Comparison of ENCODE assay signal across 17 mouse cellular contexts in the genomic region with DNA sequence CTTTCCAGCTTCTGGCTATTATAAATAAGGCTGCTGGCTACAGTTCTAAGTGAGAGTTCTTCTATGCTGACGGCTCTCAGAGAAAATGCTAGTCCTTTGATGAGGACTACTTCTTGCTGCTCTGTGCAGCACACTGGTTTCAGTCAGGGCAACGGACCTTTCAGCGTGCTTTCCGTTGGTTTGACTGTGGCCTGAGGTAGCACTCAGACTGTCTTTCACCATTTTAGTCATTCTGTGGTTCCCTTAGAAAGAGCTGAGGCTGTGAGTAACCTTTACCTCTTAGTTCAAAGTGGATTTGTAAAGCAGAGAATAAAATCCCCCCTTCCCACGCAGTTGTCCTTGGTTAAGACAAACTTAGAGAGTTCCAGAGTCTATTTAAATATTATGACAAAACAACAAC.
"Had no signal": no experiment of that assay in that cellular context is flagged by ENCODE, and none has a peak within 500 bp of the region (broad histone marks: within the 10 kb centered on the region; RNA-seq: fewer than 3 reads in every experiment).

No protein-coding gene starts in this region.

- H3K4me1 ChIP-seq: neural tube, embryonic 12.5 days; neural tube, embryonic 13.5 days; neural tube, embryonic 15.5 days; stomach, embryonic 15.5 days had no signal

- DNase-seq: retina, postnatal 1 day; right cerebral cortex, adult 18-20 months; right cerebral cortex, postnatal 14 days; right cerebral cortex, postnatal 25 days; right cerebral cortex, postnatal 4 days; spleen, adult 18-20 months; thymus, adult 18-20 months; thymus, adult 2 months; thymus, postnatal 14 days; thymus, postnatal 25 days; thymus, postnatal 36 days; thymus, postnatal 4 days had no signal

- H3K27ac ChIP-seq: neural tube, embryonic 12.5 days; neural tube, embryonic 13.5 days; neural tube, embryonic 15.5 days; stomach, embryonic 15.5 days; stomach, postnatal 0 days had no signal

- H3K9ac ChIP-seq: neural tube, embryonic 12.5 days; neural tube, embryonic 13.5 days; neural tube, embryonic 15.5 days; stomach, embryonic 15.5 days had no signal

- H3K4me2 ChIP-seq: neural tube, embryonic 12.5 days; neural tube, embryonic 13.5 days; neural tube, embryonic 15.5 days; stomach, embryonic 15.5 days had no signal

- H3K27me3 ChIP-seq: neural tube, embryonic 12.5 days; neural tube, embryonic 13.5 days; neural tube, embryonic 15.5 days; stomach, embryonic 15.5 days had no signal

- H3K4me3 ChIP-seq: neural tube, embryonic 12.5 days; neural tube, embryonic 13.5 days; neural tube, embryonic 15.5 days; stomach, embryonic 15.5 days had no signal

- H3K36me3 ChIP-seq: neural tube, embryonic 12.5 days; neural tube, embryonic 13.5 days; neural tube, embryonic 15.5 days; stomach, embryonic 15.5 days had no signal

- H3K9me3 ChIP-seq: neural tube, embryonic 12.5 days; neural tube, embryonic 13.5 days; neural tube, embryonic 15.5 days; stomach, embryonic 15.5 days had no signal
